Mouse (Mus musculus): Measurements from ENCODE around the gene Gm49369. TPM values are rescaled to one million over a fixed set of nuclear protein-coding genes. Genes with fewer than 3 reads are reported as not detected.
"Not testable (repeated sequence)": the region's sequence is repeated elsewhere in the genome, so short reads cannot be mapped to it uniquely, and the experiment has no call there.

The Gm49369 gene
- polyA plus RNA-seq, 1 experiment: not detected

GRCm38 (mm10) chr7:142330271-142330724, 52.2 kb downstream of the Gm49369 start:
- no peak overlapping the region for H3K4me3 ChIP-seq (ENCODE audit: control insufficient read depth, low read depth, low read length)
- H3K27ac ChIP-seq (ENCODE audit: control insufficient read depth, insufficient read depth, low read depth, low read length): no peak overlapping the region
- TF ChIP-seq POLR2A (IDR thresholded peaks at IDR 0.05; ENCODE audit: control insufficient read depth, low read depth, low read length): no peak
- H3K27me3 ChIP-seq (ENCODE audit: control insufficient read depth, insufficient read depth, low read length): no peaks in the 10 kb centered on the region
- no peaks in the 10 kb centered on the region for H3K4me1 ChIP-seq (ENCODE audit: control insufficient read depth, insufficient read depth, low read length)
- H3K36me3 ChIP-seq (ENCODE audit: control insufficient read depth, insufficient read depth, low read length): no peaks in the 10 kb centered on the region

- no peak for TF ChIP-seq POLR2A (IDR thresholded peaks at IDR 0.05; ENCODE audit: control insufficient read depth, low read depth, low read length)
- H3K4me3 ChIP-seq (ENCODE audit: control insufficient read depth, low read depth, low read length): no peak overlapping the region
- no peaks in the 10 kb centered on the region for H3K36me3 ChIP-seq (ENCODE audit: control insufficient read depth, insufficient read depth, low read length)
- H3K4me1 ChIP-seq (ENCODE audit: control insufficient read depth, insufficient read depth, low read length): no peaks in the 10 kb centered on the region
- H3K27me3 ChIP-seq (ENCODE audit: control insufficient read depth, insufficient read depth, low read length): no peaks in the 10 kb centered on the region
- H3K27ac ChIP-seq (ENCODE audit: control insufficient read depth, insufficient read depth, low read depth, low read length): no peak overlapping the region
Observed at GRCm38 (mm10) chr7:142328507-142328906, 54.0 kb downstream of the Gm49369 start.

GRCm38 (mm10) chr7:142326714-142327445, 55.6 kb downstream of the Gm49369 start:
- no peak overlapping the region for H3K27ac ChIP-seq (ENCODE audit: control insufficient read depth, insufficient read depth, low read depth, low read length)

GRCm38 (mm10) chr7:142323396-142324117, 58.9 kb downstream of the Gm49369 start:
- Histone ChIP-seq H3K4me1 (ENCODE audit: control insufficient read depth, insufficient read depth, low read length) (no peaks in the 10 kb centered on the region), H3K27ac (ENCODE audit: control insufficient read depth, insufficient read depth, low read depth, low read length) (no peak overlapping the region), H3K27me3 (ENCODE audit: control insufficient read depth, insufficient read depth, low read length) (no peaks in the 10 kb centered on the region), H3K4me3 (ENCODE audit: control insufficient read depth, low read depth, low read length) (no peak overlapping the region), H3K36me3 (ENCODE audit: control insufficient read depth, insufficient read depth, low read length) (no peaks in the 10 kb centered on the region)
- TF ChIP-seq POLR2A (IDR thresholded peaks at IDR 0.05; ENCODE audit: control insufficient read depth, low read depth, low read length): no peak
- TF ChIP-seq CTCF (IDR thresholded peaks at IDR 0.05; ENCODE audit: control insufficient read depth, insufficient read depth, insufficient replicate concordance, low read depth, low read length): no peak

More at GRCm38 (mm10) chr7:142326714-142327445, 55.6 kb downstream of the Gm49369 start:
- Histone ChIP-seq H3K36me3 (ENCODE audit: control insufficient read depth, insufficient read depth, low read length) (no peaks in the 10 kb centered on the region), H3K27me3 (ENCODE audit: control insufficient read depth, insufficient read depth, low read length) (no peaks in the 10 kb centered on the region), H3K4me1 (ENCODE audit: control insufficient read depth, insufficient read depth, low read length) (no peaks in the 10 kb centered on the region), H3K4me3 (ENCODE audit: control insufficient read depth, low read depth, low read length) (no peak overlapping the region)
- no peak for TF ChIP-seq CTCF (IDR thresholded peaks at IDR 0.05; ENCODE audit: control insufficient read depth, insufficient read depth, insufficient replicate concordance, low read depth, low read length)
- TF ChIP-seq POLR2A (IDR thresholded peaks at IDR 0.05; ENCODE audit: control insufficient read depth, low read depth, low read length): no peak

GRCm38 (mm10) chr7:142322641-142323040, 59.8 kb downstream of the Gm49369 start:
- Histone ChIP-seq H3K4me3 (ENCODE audit: control insufficient read depth, low read depth, low read length) (no peak overlapping the region), H3K4me1 (ENCODE audit: control insufficient read depth, insufficient read depth, low read length) (no peaks in the 10 kb centered on the region), H3K27ac (ENCODE audit: control insufficient read depth, insufficient read depth, low read depth, low read length) (no peak overlapping the region), H3K27me3 (ENCODE audit: control insufficient read depth, insufficient read depth, low read length) (no peaks in the 10 kb centered on the region), H3K36me3 (ENCODE audit: control insufficient read depth, insufficient read depth, low read length) (no peaks in the 10 kb centered on the region)
- TF ChIP-seq CTCF (IDR thresholded peaks at IDR 0.05; ENCODE audit: control insufficient read depth, insufficient read depth, insufficient replicate concordance, low read depth, low read length) (no peak), POLR2A (IDR thresholded peaks at IDR 0.05; ENCODE audit: control insufficient read depth, low read depth, low read length) (no peak)

- not testable (repeated sequence) for H3K4me1 ChIP-seq (ENCODE audit: control insufficient read depth, insufficient read depth, low read length); H3K4me3 ChIP-seq (ENCODE audit: control insufficient read depth, low read depth, low read length); H3K36me3 ChIP-seq (ENCODE audit: control insufficient read depth, insufficient read depth, low read length); H3K27me3 ChIP-seq (ENCODE audit: control insufficient read depth, insufficient read depth, low read length); H3K27ac ChIP-seq (ENCODE audit: control insufficient read depth, insufficient read depth, low read depth, low read length)
Observed at GRCm38 (mm10) chr7:142321637-142322306, 60.7 kb downstream of the Gm49369 start.

Other genes with a start within 250 kb of the Gm49369 start
- not detected in 2 replicates for gene Gm39115, start 246.6 kb downstream of the Gm49369 start, polyA plus RNA-seq (2012; rRNA removed)
- not detected in 2 replicates for gene Gm45337, start 238.1 kb downstream of the Gm49369 start, polyA plus RNA-seq (2012; rRNA removed)
- gene Gm29735, start 225.6 kb downstream of the Gm49369 start, polyA plus RNA-seq (2012; rRNA removed): not detected in 2 replicates
- not detected in 2 replicates for gene Gm4553, start 216.9 kb downstream of the Gm49369 start, polyA plus RNA-seq (2012; rRNA removed)
- gene Krtap5-2, start 206.7 kb downstream of the Gm49369 start, polyA plus RNA-seq (2012; rRNA removed): not detected in 2 replicates
- not detected in 2 replicates for gene Gm10153, start 192.3 kb downstream of the Gm49369 start, polyA plus RNA-seq (2012; rRNA removed)
- gene Krtap5-3, start 181.3 kb downstream of the Gm49369 start, polyA plus RNA-seq (2012; rRNA removed): not detected in 2 replicates
- not detected in 2 replicates for gene Gm7579, start 170.8 kb downstream of the Gm49369 start, polyA plus RNA-seq (2012; rRNA removed)
- 0.08 and 0.17 TPM in 2 replicates for gene Krtap5-5, start 152.7 kb downstream of the Gm49369 start, polyA plus RNA-seq (2012; rRNA removed)
- gene Gm40460, start 141.6 kb downstream of the Gm49369 start, polyA plus RNA-seq (2012; rRNA removed): not detected in 2 replicates
- gene Gm2431, start 124.3 kb downstream of the Gm49369 start, polyA plus RNA-seq (2012; rRNA removed): not detected in 2 replicates
- gene Gm4559, start 108.3 kb downstream of the Gm49369 start, polyA plus RNA-seq (2012; rRNA removed): not detected in 2 replicates
- not detected in 2 replicates for gene Krtap5-1, start 85.5 kb downstream of the Gm49369 start, polyA plus RNA-seq (2012; rRNA removed)
- gene Krtap5-4, start 79.1 kb downstream of the Gm49369 start, polyA plus RNA-seq (2012; rRNA removed): not detected in 2 replicates
- gene Ifitm10, start 8.9 kb downstream of the Gm49369 start, polyA plus RNA-seq (2012; rRNA removed): 0.20 TPM in 1 of 2 replicates, not detected in the other
- 75.7 and 78.7 TPM in 2 replicates for gene Ctsd, start 5.4 kb upstream of the Gm49369 start, polyA plus RNA-seq (2012; rRNA removed)
- gene Syt8, start 52.2 kb upstream of the Gm49369 start, polyA plus RNA-seq (2012; rRNA removed): 0.28 and 1.2 TPM in 2 replicates
- gene Tnni2, start 59.1 kb upstream of the Gm49369 start, polyA plus RNA-seq (2012; rRNA removed): 0.31 TPM in 1 of 2 replicates, not detected in the other
- 2.4 and 5.9 TPM in 2 replicates for gene Lsp1, start 78.1 kb upstream of the Gm49369 start, polyA plus RNA-seq (2012; rRNA removed)
- gene Tnnt3, start 116.2 kb upstream of the Gm49369 start, polyA plus RNA-seq (2012; rRNA removed): not detected in 2 replicates
- 4.5 and 5.9 TPM in 2 replicates for gene Mrpl23, start 150.0 kb upstream of the Gm49369 start, polyA plus RNA-seq (2012; rRNA removed)

All from testis, adult 2 months (tissue).